Mouse (Mus musculus): ENCODE measurements around the gene Clec4d.
"Not testable (repeated sequence)": the region's sequence is repeated elsewhere in the genome, so short reads cannot be mapped to it uniquely, and the experiment has no call there.

Clec4d gene

GRCm38 (mm10) chr6:123261555-123262161 lies at the start of gene Clec4d:
Gene Clec4d, plus strand, starts transcription at chr6:123262111.
- DNase-seq (ENCODE audit: low spot score), result no peak

- DNase-seq (ENCODE audit: low spot score), result no peak
Observed at GRCm38 (mm10) chr6:123227519-123228166, 34.3 kb upstream of the Clec4d start.

- DNase-seq (ENCODE audit: low spot score), result no peak
Observed at GRCm38 (mm10) chr6:123229644-123230043, 32.3 kb upstream of the Clec4d start, which contains the start of gene Clec4n. Gene Clec4n, plus strand, starts transcription at chr6:123229843.

- DNase-seq (ENCODE audit: low spot score), result no peak
Observed at GRCm38 (mm10) chr6:123231149-123231548, 30.8 kb upstream of the Clec4d start.

- DNase-seq (ENCODE audit: low spot score), result no peak
Observed at GRCm38 (mm10) chr6:123237582-123237981, 24.3 kb upstream of the Clec4d start.

- no peak for DNase-seq (ENCODE audit: low spot score)
Observed at GRCm38 (mm10) chr6:123244201-123244600, 17.7 kb upstream of the Clec4d start.

- DNase-seq (ENCODE audit: low spot score), result not testable (repeated sequence)
Observed at GRCm38 (mm10) chr6:123248862-123249261, 13.0 kb upstream of the Clec4d start.

- no peak for DNase-seq (ENCODE audit: low spot score)
Observed at GRCm38 (mm10) chr6:123252735-123253134, 9.2 kb upstream of the Clec4d start.

GRCm38 (mm10) chr6:123258946-123259345 lies 3.0 kb upstream of the Clec4d start:
- DNase-seq (ENCODE audit: low spot score), result no peak

GRCm38 (mm10) chr6:123259889-123260603 lies 1.9 kb upstream of the Clec4d start:
- no peak for DNase-seq (ENCODE audit: low spot score)

- no peak for DNase-seq (ENCODE audit: low spot score)
Observed at GRCm38 (mm10) chr6:123260868-123261267, 1.0 kb upstream of the Clec4d start.

GRCm38 (mm10) chr6:123264194-123264593 lies 2.3 kb downstream of the Clec4d start:
- no peak for DNase-seq (ENCODE audit: low spot score)

GRCm38 (mm10) chr6:123265809-123266208 lies 3.9 kb downstream of the Clec4d start:
- DNase-seq (ENCODE audit: low spot score), result no peak

GRCm38 (mm10) chr6:123266945-123267344 lies 5.0 kb downstream of the Clec4d start:
- DNase-seq (ENCODE audit: low spot score), result no peak

- DNase-seq (ENCODE audit: low spot score), result no peak
Observed at GRCm38 (mm10) chr6:123279443-123279842, 17.5 kb downstream of the Clec4d start.

GRCm38 (mm10) chr6:123286311-123286710 lies 24.4 kb downstream of the Clec4d start:
- DNase-seq (ENCODE audit: low spot score), result no peak

- DNase-seq (ENCODE audit: low spot score), result no peak
Observed at GRCm38 (mm10) chr6:123288931-123289330, 27.0 kb downstream of the Clec4d start.

GRCm38 (mm10) chr6:123289753-123290152 lies 27.8 kb downstream of the Clec4d start, which contains the start of gene Clec4e:
Gene Clec4e, minus strand, starts transcription at chr6:123289870.
- no peak for DNase-seq (ENCODE audit: low spot score)

GRCm38 (mm10) chr6:123292751-123293400 lies 31.0 kb downstream of the Clec4d start:
- DNase-seq (ENCODE audit: low spot score), result no peak

GRCm38 (mm10) chr6:123293509-123293908 lies 31.6 kb downstream of the Clec4d start:
- not testable (repeated sequence) for DNase-seq (ENCODE audit: low spot score)

- DNase-seq (ENCODE audit: low spot score), result no peak
Observed at GRCm38 (mm10) chr6:123296687-123297086, 34.8 kb downstream of the Clec4d start.

GRCm38 (mm10) chr6:123306315-123306714 lies 44.4 kb downstream of the Clec4d start:
- not testable (repeated sequence) for DNase-seq (ENCODE audit: low spot score)

All from ovary, postnatal 36 days (tissue).